Mouse (Mus musculus) heart, postnatal 10 days (tissue): ENCODE measurements at regions not wholly inside any gene's neighbourhood (a gene's known extent, or its start where the extent isn't known, plus 50 kb on each side); places are given as distances from the start of the nearest gene placed in this dataset.

ENCODE experiments used
- DNase-seq, 2 experiments: peaks; one replicate each; pipeline ENCODE4 v3.0.0; 2021
- intact Hi-C: fragments of 180-260 bp; cut with DNase I; formaldehyde crosslinking; loops from one replicate; pipeline ENCODE4 v1.15.1; 2025

DNA sequence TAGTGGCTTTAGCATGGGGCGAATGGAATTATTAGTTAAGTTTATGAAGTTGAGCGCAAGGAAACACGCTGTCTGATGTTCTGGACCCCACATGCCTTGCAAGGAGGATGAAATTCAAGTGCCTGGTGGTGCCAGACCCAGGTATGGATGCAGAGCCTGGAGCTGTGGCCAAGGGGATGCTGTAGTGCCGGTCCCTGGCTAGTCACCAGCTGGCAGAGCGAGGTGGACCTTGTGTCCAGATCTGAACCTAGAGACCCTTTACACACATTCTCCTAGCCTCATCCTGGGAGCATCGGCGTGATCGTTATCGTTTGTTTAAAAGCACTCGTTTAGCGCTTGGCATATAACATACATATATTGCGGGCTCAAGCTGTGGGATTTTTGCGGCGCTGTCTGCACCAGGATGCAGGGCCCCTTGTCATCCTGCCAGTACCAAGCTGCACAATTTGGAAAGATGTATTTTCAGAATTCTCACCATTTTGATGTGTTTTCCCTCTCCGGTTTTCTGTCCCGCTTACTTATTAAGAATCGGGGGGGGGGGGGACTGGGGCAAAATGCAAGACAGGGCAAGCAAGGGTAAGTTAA, 678.2 kb downstream of the Vrk1 start:
- intact Hi-C loops, result no loop called here
- DNase-seq, result no peak

GRCm38 (mm10) chr12:106702958-106703357, 692.9 kb downstream of the Vrk1 start:
- DNase-seq, result no peak
- intact Hi-C loops, result no loop called here

DNA sequence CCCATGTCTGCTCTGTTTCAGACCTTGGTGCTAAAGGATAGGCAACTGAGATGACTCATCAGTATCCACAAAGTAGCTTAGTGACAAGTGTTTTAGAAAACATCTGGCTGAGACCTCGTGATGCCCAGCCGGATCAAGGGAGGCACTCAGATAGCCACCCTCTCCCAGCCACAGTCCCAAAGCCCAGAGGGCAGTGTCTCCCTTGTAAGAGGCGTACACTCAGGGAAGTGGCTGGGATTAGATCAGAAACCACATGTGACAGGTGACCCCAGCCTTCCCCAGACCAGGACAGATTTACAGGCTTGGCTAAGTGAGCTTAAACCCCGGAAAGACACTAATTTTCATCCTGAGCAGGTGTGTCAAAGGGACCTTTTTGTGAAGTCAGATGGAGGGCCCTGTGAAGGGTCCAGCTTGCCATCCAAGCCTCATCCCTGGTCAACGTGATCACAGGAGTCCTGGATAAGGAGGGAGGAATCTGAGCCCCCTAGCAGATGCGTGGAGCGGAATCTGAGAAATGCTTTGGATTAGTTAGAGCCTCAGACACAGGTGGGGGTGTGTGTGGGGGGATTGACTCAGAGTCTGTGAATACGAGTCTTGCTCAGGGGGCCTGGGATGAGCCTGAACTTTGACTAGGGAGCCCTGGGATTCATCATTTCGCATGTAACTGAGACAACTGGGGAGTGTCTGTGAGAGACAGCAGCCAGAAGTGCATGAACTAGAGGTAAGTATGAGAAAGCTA, 711.4 kb downstream of the Vrk1 start:
- intact Hi-C loops, result no loop called here
- DNase-seq, result no peak

GRCm38 (mm10) chr12:106722010-106722362, 712.0 kb downstream of the Vrk1 start:
- DNase-seq, result no peak
- intact Hi-C loops, result no loop called here

DNA sequence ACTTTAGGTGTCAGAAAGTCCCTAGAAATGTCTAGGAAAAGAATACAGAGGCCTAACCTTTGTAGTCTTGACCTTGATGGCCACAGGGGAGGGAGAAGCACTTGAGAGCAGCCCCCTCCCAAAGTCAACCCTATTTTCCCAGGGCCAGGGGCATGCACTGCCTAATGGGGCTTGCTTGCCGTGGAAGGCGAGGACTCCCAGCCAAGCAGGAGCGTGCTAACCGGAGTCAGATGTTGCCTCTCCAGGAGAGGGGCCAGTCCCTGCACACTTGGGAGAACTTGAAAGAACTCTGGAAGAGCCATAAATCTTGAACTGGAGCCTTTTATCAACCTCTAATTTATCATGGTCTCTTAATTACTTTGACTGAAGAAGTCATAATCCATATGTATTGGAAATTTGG, 712.7 kb downstream of the Vrk1 start:
- no peak for DNase-seq
- intact Hi-C loops, result no loop called here

GRCm38 (mm10) chr12:106726920-106727319, 716.9 kb downstream of the Vrk1 start:
- intact Hi-C loops, result no loop called here
- DNase-seq, result no peak

DNA sequence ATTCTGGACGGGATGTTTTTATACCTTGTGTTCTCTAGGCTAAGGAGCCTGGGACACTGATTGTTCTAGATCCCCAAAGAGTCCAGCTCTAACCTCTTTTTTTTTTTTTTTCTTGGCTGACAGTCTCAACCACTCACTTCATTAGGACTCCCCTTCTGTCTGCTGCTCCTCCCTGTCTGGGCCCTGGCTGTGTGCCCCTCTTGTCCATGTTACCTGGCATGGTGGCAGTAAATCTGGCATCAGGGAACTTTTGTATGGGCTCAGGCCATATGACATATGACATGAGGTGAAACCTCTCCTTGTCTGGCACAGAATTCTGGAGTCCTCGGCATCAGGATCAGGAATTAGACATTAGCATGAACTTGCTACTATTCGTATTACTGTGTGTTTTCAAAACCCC, 717.5 kb downstream of the Vrk1 start:
- intact Hi-C loops, result no loop called here
- DNase-seq, result no peak

GRCm38 (mm10) chr12:106729686-106730085, 719.7 kb downstream of the Vrk1 start:
- intact Hi-C loops, result no loop called here
- no peak for DNase-seq

- DNase-seq, result no peak
- intact Hi-C loops, result no loop called here
These were observed 722.3 kb downstream of the Vrk1 start for GRCm38 (mm10) chr12:106732108-106732857.

DNA sequence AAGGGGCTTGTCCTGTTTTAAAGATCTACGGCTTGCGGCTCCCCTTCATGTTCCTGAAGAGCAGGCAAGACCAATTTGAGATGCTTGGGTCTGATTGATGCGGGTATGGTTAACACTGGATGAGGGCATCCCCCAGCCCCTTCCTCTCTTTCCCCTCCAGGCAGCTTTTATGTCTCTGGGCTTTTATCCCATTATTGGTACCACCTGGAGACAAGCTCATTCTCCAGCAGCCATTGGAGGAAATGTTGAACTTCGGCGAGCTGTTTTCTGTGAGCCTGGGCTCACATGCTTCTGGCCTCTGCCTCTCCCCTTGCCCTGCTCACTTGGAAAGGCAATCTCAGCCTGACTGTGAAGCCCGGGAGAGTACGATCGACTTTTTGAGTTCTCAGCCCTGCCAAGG, 738.7 kb downstream of the Vrk1 start:
- no peak for DNase-seq
- intact Hi-C loops, result no loop called here

GRCm38 (mm10) chr12:106763552-106763951, 724.9 kb upstream of the 3110018I06Rik start:
- DNase-seq, result no peak
- intact Hi-C loops, result no loop called here

DNA sequence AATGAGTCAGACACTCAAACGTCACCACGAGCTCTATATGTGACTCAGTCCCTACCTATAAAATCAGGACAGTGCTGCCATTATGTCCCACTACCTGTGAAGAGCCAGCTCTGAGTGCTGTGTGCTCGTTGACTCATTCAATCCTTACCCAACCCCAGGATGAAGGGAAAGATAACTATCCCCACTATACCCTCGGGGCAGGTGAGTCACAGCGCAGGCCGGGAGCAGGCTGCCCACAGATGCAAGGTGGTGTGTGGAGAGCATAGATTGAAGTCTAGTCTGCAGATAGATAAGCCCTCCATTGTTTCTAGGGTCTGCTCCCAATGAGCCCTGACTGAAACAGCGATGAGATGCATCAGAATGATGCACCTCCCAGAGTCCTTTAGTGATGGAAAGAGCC, 723.9 kb upstream of the 3110018I06Rik start:
- intact Hi-C loops, result no loop called here
- no peak for DNase-seq

- DNase-seq, result no peak
- intact Hi-C loops, result no loop called here
These were observed 714.9 kb upstream of the 3110018I06Rik start for GRCm38 (mm10) chr12:106773536-106773935.

- no peak for DNase-seq
- intact Hi-C loops, result no loop called here
These were observed 691.8 kb upstream of the 3110018I06Rik start for GRCm38 (mm10) chr12:106796596-106796995.

DNA sequence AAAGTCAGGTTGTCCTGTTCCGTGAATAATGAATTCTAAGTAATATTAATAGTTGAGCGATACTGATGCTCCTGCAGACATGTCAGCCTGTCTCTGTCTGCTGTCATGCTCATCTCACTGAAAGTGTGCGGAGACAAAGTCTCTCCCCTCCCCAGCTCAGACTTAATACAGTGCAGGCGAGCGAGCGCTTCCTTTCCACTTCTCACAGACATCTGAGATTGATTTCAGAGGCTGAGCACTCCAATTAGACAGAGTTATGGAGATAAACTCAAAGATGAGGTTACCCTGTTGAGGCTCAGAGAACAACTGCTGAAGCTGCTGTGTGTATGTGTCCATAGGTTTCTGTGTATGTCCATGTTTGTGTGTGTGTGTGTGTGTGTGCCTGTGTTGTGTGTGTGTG, 668.7 kb upstream of the 3110018I06Rik start:
- no peak for DNase-seq
- intact Hi-C loops, result no loop called here

DNA sequence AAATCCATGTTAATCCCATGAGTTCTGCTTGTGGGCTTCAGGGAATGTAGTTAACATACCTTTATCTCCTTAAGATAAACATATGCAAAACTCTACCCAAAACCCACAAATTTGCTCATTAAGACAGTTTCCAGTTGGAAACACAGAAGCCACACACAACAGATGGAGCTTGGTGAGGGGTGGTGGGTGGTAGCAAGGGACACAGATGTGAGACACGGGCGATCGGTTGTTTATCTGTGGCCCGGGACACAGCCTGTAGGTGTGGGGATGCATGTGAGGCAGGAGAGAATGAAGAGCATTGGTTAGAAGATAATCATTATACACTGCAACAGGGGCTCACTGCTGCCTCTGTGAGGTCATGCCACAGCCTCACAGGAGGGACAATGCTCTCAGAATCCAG, 666.1 kb upstream of the 3110018I06Rik start:
- DNase-seq, result no peak
- intact Hi-C loops, result no loop called here

GRCm38 (mm10) chr12:106828542-106828941, 659.9 kb upstream of the 3110018I06Rik start:
- no peak for DNase-seq
- intact Hi-C loops, result no loop called here

DNA sequence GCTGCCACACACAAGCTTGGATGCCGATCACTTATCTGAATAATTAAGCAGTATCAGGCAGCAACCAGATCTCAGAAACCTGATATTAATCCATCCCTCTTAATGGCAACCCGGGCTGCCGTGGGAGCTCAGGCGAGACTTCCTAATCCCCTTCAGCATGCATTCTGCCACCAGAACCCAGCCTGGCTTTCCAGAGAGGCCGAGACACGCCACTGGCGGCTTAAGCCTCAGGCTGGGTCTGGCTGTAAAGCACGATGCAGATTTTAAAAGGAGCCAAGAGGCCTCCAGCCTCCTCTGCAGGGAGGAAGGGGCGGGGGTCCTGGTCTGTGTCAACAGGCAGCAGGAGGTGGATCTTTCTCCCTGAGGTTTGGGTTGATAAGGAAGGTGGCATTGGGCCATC, 659.1 kb upstream of the 3110018I06Rik start:
- intact Hi-C loops, result no loop called here
- peak in 1 of 2 experiments; percentile 1 for DNase-seq

GRCm38 (mm10) chr12:106835241-106835640, 653.2 kb upstream of the 3110018I06Rik start:
- no peak for DNase-seq
- intact Hi-C loops, result no loop called here

GRCm38 (mm10) chr12:106839618-106840017, 648.8 kb upstream of the 3110018I06Rik start:
- intact Hi-C loops, result no loop called here
- no peak for DNase-seq

DNA sequence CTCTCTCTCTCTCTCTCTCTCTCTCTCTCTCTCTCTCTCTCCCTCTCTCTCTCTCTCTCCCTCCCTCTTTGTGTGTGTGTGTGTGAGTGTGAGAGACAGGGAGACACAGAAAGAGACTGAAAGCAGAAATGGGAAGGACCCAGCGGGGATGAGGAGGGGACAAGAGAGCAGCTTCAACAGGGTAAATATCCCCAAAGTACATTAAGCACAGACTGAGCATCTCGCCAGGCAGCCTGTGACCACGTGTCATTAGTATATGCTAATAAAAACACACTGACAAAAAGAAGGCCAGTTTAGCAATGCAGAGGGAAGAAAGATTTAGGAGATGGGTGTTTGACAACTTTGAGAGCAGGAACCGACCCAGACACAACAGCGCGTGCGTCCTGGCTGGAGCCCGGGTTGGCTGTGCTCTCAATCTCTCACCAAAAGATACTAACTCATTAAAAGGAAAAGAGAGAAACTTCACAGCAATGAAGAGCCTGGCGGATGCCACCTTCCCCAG, 648.2 kb upstream of the 3110018I06Rik start:
- no peak for DNase-seq
- intact Hi-C loops, result no loop called here

GRCm38 (mm10) chr12:106841996-106842395, 646.4 kb upstream of the 3110018I06Rik start:
- DNase-seq, result no peak
- intact Hi-C loops, result no loop called here
